Mouse (Mus musculus) intestine, embryonic 16.5 days (tissue): ENCODE measurements around the gene Rhoc. TPM values are rescaled to one million over a fixed set of nuclear protein-coding genes. Genes with fewer than 3 reads are reported as not detected.

ENCODE experiments used
- ATAC-seq: fragments of 200-750 bp; cut with Nextera tagmentation; 2 replicates; pipeline ENCODE4 v1.8.0; 2017; ENCODE audit warnings: moderate TSS enrichment, moderate library complexity
- H3K27ac ChIP-seq: fragments of 300-500 bp; sonication (generic); 2 replicates; pipeline ENCODE4 v1.5.1; 2014; ENCODE audit warnings: mild to moderate bottlenecking, low read length
- H3K27me3 ChIP-seq: fragments of 300-500 bp; sonication (generic); replicated peaks from 2 replicates; pipeline ENCODE4 v1.6.1; 2014; ENCODE audit warnings: low read length, control low read depth, mixed read lengths; ENCODE audit not compliant: control insufficient read depth, insufficient read depth
- H3K36me3 ChIP-seq: fragments of 300-500 bp; sonication (generic); 2 replicates; pipeline ENCODE4 v1.6.1; 2014; ENCODE audit warnings: low read length, control low read depth; ENCODE audit not compliant: control insufficient read depth, insufficient read depth
- H3K4me1 ChIP-seq: fragments of 300-500 bp; sonication (generic); 2 replicates; pipeline ENCODE4 v1.6.1; 2014; ENCODE audit warnings: low read length, control low read depth, mixed read lengths; ENCODE audit not compliant: control insufficient read depth, insufficient read depth
- H3K4me2 ChIP-seq: fragments of 300-500 bp; sonication (generic); 2 replicates; pipeline ENCODE4 v1.6.1; 2014; ENCODE audit warnings: low read depth, low read length, control low read depth
- H3K4me3 ChIP-seq: fragments of 300-500 bp; sonication (generic); 2 replicates; pipeline ENCODE4 v1.5.1; 2014; ENCODE audit warnings: mild to moderate bottlenecking, low read length
- H3K9ac ChIP-seq: fragments of 300-500 bp; sonication (generic); 2 replicates; pipeline ENCODE4 v1.6.1; 2014; ENCODE audit warnings: low read depth, low read length
- H3K9me3 ChIP-seq: fragments of 300-500 bp; sonication (generic); 2 replicates; pipeline ENCODE4 v1.6.1; 2016; ENCODE audit warnings: low read length, control low read depth; ENCODE audit not compliant: control insufficient read depth
- WGBS: fragments of 180-500 bp; shearing (Covaris S2); extraction: QIAGEN DNeasy Blood & Tissue Kit; methylation state at CpG from one replicate; pipeline ENCODE4 v1.1.7; 2014; 5-methylcytosine and 5-hydroxymethylcytosine counted together
- polyA plus RNA-seq: library from polyadenylated mRNA; unstranded; fragments of >200 nt; fragmentation: Nextera tagmentation; extraction: Ambion mirVana; gene quantifications from 2 replicates; pipeline ENCODE4 v1.2.1, GENCODE M21; 2015

Gene Rhoc
- polyA plus RNA-seq, 1 experiment from 2014 or later, result 171 TPM

GRCm38 (mm10) chr3:104767141-104767540, 21.0 kb upstream of the Rhoc start:
- H3K4me2 ChIP-seq, result no peak overlapping the region
- H3K9me3 ChIP-seq, result no peaks in the 10 kb centered on the region
- ATAC-seq, result no peak
- H3K9ac ChIP-seq, result no peak overlapping the region
- no peaks in the 10 kb centered on the region for H3K4me1 ChIP-seq
- no peak overlapping the region for H3K4me3 ChIP-seq
- WGBS, result 65% methylated on average over 2 of the region's 2 CpGs
- no peak overlapping the region for H3K27ac ChIP-seq
- no peaks in the 10 kb centered on the region for H3K36me3 ChIP-seq
- H3K27me3 ChIP-seq, result no peaks in the 10 kb centered on the region

- Histone ChIP-seq H3K27me3 (no peaks in the 10 kb centered on the region), H3K4me3 (no peak overlapping the region), H3K27ac (no peak overlapping the region), H3K9ac (no peak overlapping the region), H3K4me1 (no peaks in the 10 kb centered on the region), H3K36me3 (no peaks in the 10 kb centered on the region), H3K9me3 (no peaks in the 10 kb centered on the region), H3K4me2 (no peak overlapping the region)
- 80% methylated on average over 4 of the region's 4 CpGs for WGBS
- no peak for ATAC-seq
Measured at GRCm38 (mm10) chr3:104767716-104768115, 20.5 kb upstream of the Rhoc start.

- 60% methylated on average over 3 of the region's 3 CpGs for WGBS
- Histone ChIP-seq H3K27ac (no peak overlapping the region), H3K4me2 (no peak overlapping the region), H3K9me3 (no peaks in the 10 kb centered on the region), H3K9ac (no peak overlapping the region), H3K4me1 (no peaks in the 10 kb centered on the region), H3K27me3 (no peaks in the 10 kb centered on the region), H3K4me3 (no peak overlapping the region), H3K36me3 (no peaks in the 10 kb centered on the region)
- no peak for ATAC-seq
Measured at GRCm38 (mm10) chr3:104769135-104769534, 19.0 kb upstream of the Rhoc start.

- Histone ChIP-seq H3K4me2 (no peak overlapping the region), H3K4me1 (no peaks in the 10 kb centered on the region), H3K9ac (no peak overlapping the region), H3K27ac (no peak overlapping the region), H3K4me3 (no peak overlapping the region), H3K9me3 (no peaks in the 10 kb centered on the region), H3K36me3 (no peaks in the 10 kb centered on the region), H3K27me3 (no peaks in the 10 kb centered on the region)
- 53% methylated on average over 10 of the region's 10 CpGs for WGBS
- ATAC-seq, result no peak
Measured at GRCm38 (mm10) chr3:104770035-104770434, 18.1 kb upstream of the Rhoc start.

- no peak overlapping the region for H3K4me2 ChIP-seq
- ATAC-seq, result no peak
- no peaks in the 10 kb centered on the region for H3K4me1 ChIP-seq
- no peak overlapping the region for H3K27ac ChIP-seq
- no peaks in the 10 kb centered on the region for H3K36me3 ChIP-seq
- no peak overlapping the region for H3K4me3 ChIP-seq
- 78% methylated on average over 3 of the region's 3 CpGs for WGBS
- no peaks in the 10 kb centered on the region for H3K9me3 ChIP-seq
- no peak overlapping the region for H3K9ac ChIP-seq
- H3K27me3 ChIP-seq, result peaks cover 4% of the 10 kb centered on the region; the same call in 1 of the 2 replicates
Measured at GRCm38 (mm10) chr3:104770918-104771317, 17.3 kb upstream of the Rhoc start.

GRCm38 (mm10) chr3:104771460-104771859, 16.7 kb upstream of the Rhoc start:
- WGBS, result 56% methylated on average over 6 of the region's 6 CpGs
- H3K4me3 ChIP-seq, result no peak overlapping the region

GRCm38 (mm10) chr3:104773301-104773700, 14.9 kb upstream of the Rhoc start:
- Histone ChIP-seq H3K27me3 (peaks cover 25% of the 10 kb centered on the region), H3K4me2 (no peak overlapping the region), H3K9me3 (no peaks in the 10 kb centered on the region), H3K36me3 (no peaks in the 10 kb centered on the region), H3K4me1 (peaks cover 9% of the 10 kb centered on the region; the same call in 1 of the 2 replicates), H3K9ac (no peak overlapping the region), H3K27ac (no peak overlapping the region), H3K4me3 (no peak overlapping the region)
- no peak for ATAC-seq
- 85% methylated on average over 7 of the region's 7 CpGs for WGBS

More at GRCm38 (mm10) chr3:104771460-104771859, 16.7 kb upstream of the Rhoc start:
- Histone ChIP-seq H3K4me2 (no peak overlapping the region), H3K36me3 (no peaks in the 10 kb centered on the region), H3K9ac (no peak overlapping the region), H3K27me3 (peaks cover 10% of the 10 kb centered on the region), H3K27ac (no peak overlapping the region), H3K4me1 (no peaks in the 10 kb centered on the region), H3K9me3 (no peaks in the 10 kb centered on the region)
- no peak for ATAC-seq

GRCm38 (mm10) chr3:104777342-104777741, 10.8 kb upstream of the Rhoc start:
- Histone ChIP-seq H3K36me3 (no peaks in the 10 kb centered on the region), H3K4me2 (peak overlapping the region; percentile 61), H3K9me3 (no peaks in the 10 kb centered on the region), H3K27me3 (peaks cover 45% of the 10 kb centered on the region), H3K9ac (peak overlapping the region; percentile 44), H3K4me3 (peak overlapping the region; percentile 41), H3K4me1 (peaks cover 27% of the 10 kb centered on the region), H3K27ac (no peak overlapping the region)
- no peak for ATAC-seq
- under 1% methylated on average over 20 of the region's 20 CpGs for WGBS

GRCm38 (mm10) chr3:104779949-104780348, 8.2 kb upstream of the Rhoc start:
- Histone ChIP-seq H3K27me3 (peaks cover 57% of the 10 kb centered on the region), H3K4me2 (no peak overlapping the region), H3K27ac (no peak overlapping the region), H3K9me3 (no peaks in the 10 kb centered on the region), H3K4me3 (no peak overlapping the region), H3K36me3 (no peaks in the 10 kb centered on the region), H3K9ac (no peak overlapping the region), H3K4me1 (peaks cover 29% of the 10 kb centered on the region)
- ATAC-seq, result no peak
- 3% methylated on average over 7 of the region's 7 CpGs for WGBS
